Mouse (Mus musculus) liver, adult (tissue): ENCODE measurements around the gene Pola1.

Source experiments
- GATA4 ChIP-seq: IDR thresholded peaks from 2 replicates; pipeline ENCODE4 v1.6.1; 2014; ENCODE audit warnings: mild to moderate bottlenecking, low read length; ENCODE audit not compliant: insufficient replicate concordance

Pola1 gene

DNA sequence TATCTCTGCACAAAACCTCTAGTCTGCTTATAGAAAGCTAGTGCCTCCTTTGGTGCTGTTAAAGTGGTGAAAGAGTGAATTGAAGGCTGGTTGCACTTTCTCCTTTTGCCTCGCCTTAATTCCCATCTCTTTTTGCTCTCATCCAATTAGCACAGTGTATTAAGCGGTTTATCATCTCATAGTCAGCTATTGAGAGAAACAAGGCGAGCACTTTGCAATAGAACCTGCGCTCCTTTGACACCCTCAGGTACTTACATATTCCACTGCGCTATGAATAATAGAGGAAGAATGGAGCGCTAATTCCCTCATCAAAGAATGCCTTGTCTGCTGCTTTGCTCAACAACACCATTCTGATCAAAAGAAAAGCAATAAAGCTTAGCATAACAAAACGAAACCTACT lies 330.2 kb downstream of the Pola1 start:
- TF ChIP-seq GATA4, result no peak

DNA sequence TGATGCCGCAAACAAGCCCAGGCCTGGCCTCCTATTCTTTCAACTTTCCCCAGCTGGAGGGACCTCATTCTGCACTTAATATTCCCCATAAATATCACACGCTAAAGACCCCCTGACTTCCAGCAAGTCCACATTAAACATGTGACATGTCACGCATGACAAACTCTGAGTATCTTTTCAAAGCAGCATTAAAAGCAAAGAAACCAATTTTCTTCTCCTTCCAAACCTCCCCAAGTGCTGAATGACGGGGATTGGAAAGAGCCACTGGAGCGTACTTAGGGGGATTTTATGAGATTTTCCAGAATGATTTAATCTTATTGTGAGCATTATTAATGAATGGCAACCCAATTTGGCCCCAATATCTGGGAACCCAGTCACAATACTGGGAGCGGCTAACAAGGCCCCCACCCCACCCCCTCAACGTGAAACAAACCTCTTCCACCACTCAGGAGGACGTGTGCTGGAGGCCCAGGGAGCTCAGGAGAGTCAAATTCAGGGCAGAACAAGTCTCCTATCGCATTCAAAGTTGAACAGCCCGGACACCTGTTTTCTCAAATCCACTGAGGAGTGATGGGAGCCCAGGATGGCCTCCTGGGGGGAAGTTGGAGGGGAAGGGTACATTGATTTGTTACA lies 331.7 kb downstream of the Pola1 start:
- no peak for TF ChIP-seq GATA4

DNA sequence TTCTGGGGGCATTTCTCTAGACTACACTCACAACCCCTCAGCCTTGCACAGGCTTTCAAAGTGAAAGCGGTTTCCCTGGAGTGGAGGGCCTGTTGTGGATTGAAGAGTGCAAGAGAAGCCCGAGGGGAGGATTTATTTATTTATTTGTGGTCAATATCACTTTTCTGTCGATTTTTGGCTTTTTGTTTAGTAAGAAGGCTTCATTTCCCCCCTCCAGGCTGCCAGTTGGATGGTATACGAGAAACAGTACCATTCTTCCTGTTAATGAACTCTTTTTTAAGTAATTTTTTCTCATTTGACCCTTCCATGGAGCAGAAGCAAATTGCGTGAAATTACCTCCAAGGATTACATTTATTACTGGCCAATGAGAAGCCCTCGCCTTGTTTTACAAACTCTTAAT lies 332.2 kb downstream of the Pola1 start:
- TF ChIP-seq GATA4, result no peak

DNA sequence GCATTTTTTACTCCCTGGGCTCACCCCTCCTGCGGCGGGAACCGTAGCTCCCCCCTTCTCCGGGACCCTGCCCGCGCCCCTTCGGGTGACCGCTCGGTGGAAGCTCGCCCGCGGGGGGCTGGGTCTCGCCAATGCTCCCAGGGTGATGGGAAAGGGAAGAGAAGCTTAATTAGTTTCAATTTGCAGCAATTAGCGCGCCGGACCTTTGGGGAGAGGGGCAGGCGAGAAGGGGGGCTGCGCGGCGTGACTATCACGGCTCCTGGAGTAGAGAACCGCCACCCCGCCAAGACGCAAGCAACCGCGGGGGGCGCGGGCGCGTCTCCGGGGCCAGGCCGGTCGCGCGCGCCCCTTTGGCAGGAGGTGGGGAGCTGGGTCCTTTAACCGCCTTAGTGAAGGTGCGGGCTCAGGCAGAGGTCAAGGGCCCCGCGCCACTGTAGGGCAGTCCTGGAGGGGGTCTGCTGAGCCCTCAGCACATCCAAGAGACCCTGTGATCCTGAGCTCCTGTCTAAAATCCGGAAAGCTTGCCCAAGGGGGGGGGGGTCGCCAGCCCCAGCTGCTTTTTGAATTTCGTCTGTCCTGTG lies 332.8 kb downstream of the Pola1 start:
- TF ChIP-seq GATA4, result no peak

DNA sequence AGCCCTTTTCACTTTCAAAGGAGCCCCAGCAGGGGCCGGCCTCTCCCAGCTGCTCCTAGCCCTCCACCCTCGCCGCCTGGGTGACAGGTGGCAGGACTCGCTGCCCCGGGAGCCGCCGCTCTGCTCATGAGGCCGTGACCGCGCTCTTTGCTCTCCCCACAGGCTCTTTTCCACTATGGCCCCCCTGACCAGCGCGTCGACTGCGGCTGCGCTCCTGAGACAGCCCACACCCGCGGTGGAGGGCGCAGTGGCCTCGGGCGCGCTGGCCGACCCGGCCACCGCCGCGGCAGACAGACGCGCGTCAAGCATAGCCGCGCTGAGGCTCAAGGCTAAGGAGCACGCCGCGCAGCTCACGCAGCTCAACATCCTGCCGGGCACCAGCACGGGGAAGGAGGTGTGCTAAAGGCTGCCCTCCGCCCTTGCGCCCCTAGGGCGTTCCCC lies 334.9 kb downstream of the Pola1 start:
- TF ChIP-seq GATA4, result no peak

- no peak for TF ChIP-seq GATA4
These were observed 336.1 kb downstream of the Pola1 start for GRCm38 (mm10) chrX:93295819-93296218.

GRCm38 (mm10) chrX:93294736-93295490 lies 337.0 kb downstream of the Pola1 start:
- TF ChIP-seq GATA4, result no peak

DNA sequence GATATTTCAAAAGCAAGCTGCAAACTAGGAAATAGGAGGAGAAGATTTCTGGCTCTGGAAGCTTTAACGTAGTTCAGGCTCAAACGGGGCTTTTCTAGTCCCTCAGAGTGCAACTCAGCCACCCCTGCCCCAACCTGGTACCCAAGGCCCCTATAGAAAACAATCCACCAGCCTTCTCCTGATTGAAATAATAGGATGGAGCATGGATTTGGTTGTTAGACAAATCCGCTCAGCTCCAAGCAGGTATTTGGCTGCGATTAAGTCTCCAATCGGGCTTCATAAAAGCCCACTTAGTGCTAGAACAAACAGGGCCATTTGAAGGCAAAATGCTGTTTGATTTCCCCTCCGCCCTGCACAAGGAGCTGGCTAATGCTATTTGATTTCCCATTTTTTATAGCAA lies 339.9 kb downstream of the Pola1 start:
- TF ChIP-seq GATA4, result no peak

DNA sequence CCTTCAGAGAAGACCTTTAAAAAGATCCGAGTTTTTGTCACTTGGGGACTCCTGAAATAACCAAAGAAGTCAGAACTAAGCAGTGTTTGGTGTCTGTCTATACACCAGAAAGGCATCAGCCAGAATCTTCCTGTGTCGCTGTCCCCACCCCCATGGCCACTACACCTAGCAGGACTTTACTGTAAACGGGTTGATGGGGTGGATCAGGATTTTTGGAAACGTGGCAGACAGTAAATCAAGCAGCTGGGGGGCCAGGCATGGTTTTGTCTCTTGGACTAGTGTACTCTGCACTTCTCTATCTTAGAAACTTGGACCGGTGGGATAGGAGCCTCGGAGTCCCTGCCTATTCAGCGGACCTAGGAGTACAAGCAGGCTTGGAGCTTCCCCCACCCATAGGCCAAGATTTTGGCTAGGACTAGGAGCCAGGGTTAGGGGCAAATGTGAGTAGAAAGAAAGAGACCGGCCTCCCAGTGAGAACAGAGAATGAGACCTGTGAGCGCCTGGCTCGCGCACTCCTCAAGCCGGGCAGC lies 342.0 kb downstream of the Pola1 start:
- TF ChIP-seq GATA4, result no peak

GRCm38 (mm10) chrX:93289076-93289475 lies 342.9 kb downstream of the Pola1 start:
- no peak for TF ChIP-seq GATA4

DNA sequence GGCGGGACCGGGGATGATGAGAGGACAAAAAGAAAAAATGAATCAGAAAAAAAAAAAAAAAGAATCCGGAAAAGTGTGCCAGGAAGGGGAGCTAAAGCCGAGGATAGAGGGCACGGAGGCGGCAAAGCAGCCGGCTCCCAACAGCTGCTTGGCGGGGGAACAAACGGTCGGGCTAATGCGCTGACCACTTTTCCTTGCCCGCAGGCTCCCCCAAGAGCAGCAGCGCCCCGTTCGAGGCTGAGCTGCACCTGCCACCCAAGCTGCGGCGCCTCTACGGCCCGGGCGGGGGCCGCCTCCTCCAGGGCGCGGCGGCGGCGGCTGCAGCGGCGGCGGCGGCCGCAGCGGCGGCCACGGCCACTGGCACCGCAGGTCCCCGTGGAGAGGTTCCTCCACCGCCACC lies 343.6 kb downstream of the Pola1 start:
- no peak for TF ChIP-seq GATA4

- TF ChIP-seq GATA4, result no peak
These were observed 345.6 kb downstream of the Pola1 start, which contains the start of gene Arx for GRCm38 (mm10) chrX:93286291-93286893. Arx (plus strand) TSS chrX:93286445.

DNA sequence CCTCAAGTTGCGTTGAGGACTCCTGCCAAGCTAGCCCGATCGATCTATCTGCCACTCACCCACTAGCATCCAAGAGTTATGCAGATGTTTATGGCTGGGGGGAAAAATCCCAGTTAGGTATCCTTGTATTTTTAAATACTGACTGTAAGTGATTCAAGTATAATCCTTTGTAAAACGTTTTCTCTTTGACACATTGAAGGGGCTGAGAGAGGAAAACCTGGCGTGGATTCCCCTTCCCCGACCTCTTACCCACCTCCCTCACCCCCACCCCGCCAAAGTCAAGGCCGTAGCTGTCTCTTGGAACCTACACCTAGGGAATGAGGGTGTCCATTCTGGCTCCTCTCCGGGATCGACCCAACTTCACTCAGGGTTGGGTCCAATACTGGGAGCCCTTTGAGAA lies 346.9 kb downstream of the Pola1 start:
- TF ChIP-seq GATA4, result no peak

- TF ChIP-seq GATA4, result no peak
These were observed 350.2 kb downstream of the Pola1 start for GRCm38 (mm10) chrX:93281756-93282155.

DNA sequence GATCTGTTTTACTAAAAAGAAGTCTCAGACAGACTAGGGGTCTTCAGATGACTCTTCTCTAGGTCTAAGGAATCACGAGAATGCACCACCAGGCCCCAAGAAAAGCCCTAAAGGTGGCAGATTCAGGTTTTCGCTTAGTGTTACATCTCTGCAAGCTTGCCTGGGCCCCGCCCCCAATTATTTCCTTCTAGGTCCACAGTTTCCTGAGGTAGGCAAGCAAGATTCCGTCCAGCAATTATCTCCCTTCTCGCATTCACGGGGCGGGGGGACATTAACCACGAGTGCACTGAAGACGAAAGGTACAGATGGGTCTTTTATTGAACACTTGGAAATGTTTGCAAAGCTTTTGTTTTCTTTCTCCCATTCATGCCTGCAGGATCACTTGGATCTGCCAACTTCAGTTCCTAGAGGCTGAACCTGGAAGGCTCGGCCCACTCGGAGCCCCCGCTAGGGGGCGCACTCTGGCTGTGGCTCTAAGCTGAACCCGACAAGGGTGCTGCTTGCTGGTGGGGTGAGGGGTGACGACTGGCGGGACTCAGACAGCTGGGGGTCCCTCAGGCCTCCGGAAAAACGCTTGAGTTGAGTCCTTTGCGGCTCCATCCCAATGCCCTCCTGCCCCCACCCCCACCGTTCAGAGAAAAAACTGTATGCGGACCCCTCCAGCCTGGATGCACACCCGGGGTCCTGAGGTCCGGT lies 350.8 kb downstream of the Pola1 start:
- TF ChIP-seq GATA4, result no peak
